Mouse (Mus musculus) splenic B cell, adult 2 months (primary cell): ENCODE measurements around the gene Mypn.
A peak's percentile ranks its signal among the peaks of the same experiment; 100 is the strongest.

Experiments used
- DNase-seq: peaks from one replicate; pipeline ENCODE4 v3.0.0-alpha.2; 2011; ENCODE audit warnings: low read depth, low spot score
- H3K27me3 ChIP-seq: 2 replicates; pipeline ENCODE4 v1.6.1; 2012; ENCODE audit warnings: mild to moderate bottlenecking, low read length, moderate library complexity, mixed read lengths; ENCODE audit not compliant: control insufficient read depth, poor library complexity, insufficient read depth, severe bottlenecking
- H3K36me3 ChIP-seq: 2 replicates; pipeline ENCODE4 v1.6.1; 2012; ENCODE audit warnings: mild to moderate bottlenecking, low read length, moderate library complexity, mixed read lengths; ENCODE audit not compliant: control insufficient read depth, poor library complexity, insufficient read depth, severe bottlenecking

Mypn gene

GRCm38 (mm10) chr10:63155668-63156350 lies 47.9 kb downstream of the Mypn start:
- H3K36me3 ChIP-seq, result no peaks in the 10 kb centered on the region
- DNase-seq, result no peak
- H3K27me3 ChIP-seq, result no peaks in the 10 kb centered on the region

- H3K27me3 ChIP-seq, result no peaks in the 10 kb centered on the region
- DNase-seq, result no peak
- no peaks in the 10 kb centered on the region for H3K36me3 ChIP-seq
Observed at GRCm38 (mm10) chr10:63154726-63155125, 49.0 kb downstream of the Mypn start.

- H3K27me3 ChIP-seq, result no peaks in the 10 kb centered on the region
- DNase-seq, result no peak
- no peaks in the 10 kb centered on the region for H3K36me3 ChIP-seq
Observed at GRCm38 (mm10) chr10:63154226-63154625, 49.5 kb downstream of the Mypn start.

- peak; percentile 87 for DNase-seq
- Histone ChIP-seq H3K27me3 (no peaks in the 10 kb centered on the region), H3K36me3 (no peaks in the 10 kb centered on the region)
Observed at GRCm38 (mm10) chr10:63153563-63153962, 50.2 kb downstream of the Mypn start.

GRCm38 (mm10) chr10:63152358-63152757 lies 51.4 kb downstream of the Mypn start:
- Histone ChIP-seq H3K36me3 (no peaks in the 10 kb centered on the region), H3K27me3 (no peaks in the 10 kb centered on the region)
- peak; percentile 35 for DNase-seq

- Histone ChIP-seq H3K27me3 (no peaks in the 10 kb centered on the region; the same call in 1 of the 2 replicates), H3K36me3 (no peaks in the 10 kb centered on the region)
- DNase-seq, result no peak
Observed at GRCm38 (mm10) chr10:63142660-63143059, 61.1 kb downstream of the Mypn start.

GRCm38 (mm10) chr10:63136436-63136835 lies 67.3 kb downstream of the Mypn start:
- H3K27me3 ChIP-seq, result no peaks in the 10 kb centered on the region
- H3K36me3 ChIP-seq, result no peaks in the 10 kb centered on the region
- no peak for DNase-seq

GRCm38 (mm10) chr10:63135680-63136079 lies 68.1 kb downstream of the Mypn start:
- no peak for DNase-seq
- H3K36me3 ChIP-seq, result no peaks in the 10 kb centered on the region

GRCm38 (mm10) chr10:63133326-63133725 lies 70.4 kb downstream of the Mypn start:
- DNase-seq, result no peak
- Histone ChIP-seq H3K27me3 (no peaks in the 10 kb centered on the region), H3K36me3 (no peaks in the 10 kb centered on the region)

More at GRCm38 (mm10) chr10:63135680-63136079, 68.1 kb downstream of the Mypn start:
- no peaks in the 10 kb centered on the region for H3K27me3 ChIP-seq

GRCm38 (mm10) chr10:63132356-63132755 lies 71.4 kb downstream of the Mypn start:
- H3K27me3 ChIP-seq, result no peaks in the 10 kb centered on the region
- DNase-seq, result no peak

GRCm38 (mm10) chr10:63130500-63130899 lies 73.3 kb downstream of the Mypn start:
- Histone ChIP-seq H3K36me3 (no peaks in the 10 kb centered on the region), H3K27me3 (no peaks in the 10 kb centered on the region)
- no peak for DNase-seq

More at GRCm38 (mm10) chr10:63132356-63132755, 71.4 kb downstream of the Mypn start:
- no peaks in the 10 kb centered on the region for H3K36me3 ChIP-seq

- Histone ChIP-seq H3K36me3 (no peaks in the 10 kb centered on the region), H3K27me3 (no peaks in the 10 kb centered on the region)
- no peak for DNase-seq
Observed at GRCm38 (mm10) chr10:63128256-63128655, 75.5 kb downstream of the Mypn start.

GRCm38 (mm10) chr10:63127156-63127555 lies 76.6 kb downstream of the Mypn start:
- H3K27me3 ChIP-seq, result no peaks in the 10 kb centered on the region
- H3K36me3 ChIP-seq, result no peaks in the 10 kb centered on the region
- DNase-seq, result no peak

- Histone ChIP-seq H3K36me3 (no peaks in the 10 kb centered on the region), H3K27me3 (no peaks in the 10 kb centered on the region)
- DNase-seq, result no peak
Observed at GRCm38 (mm10) chr10:63126116-63126515, 77.6 kb downstream of the Mypn start.

- H3K27me3 ChIP-seq, result no peaks in the 10 kb centered on the region
- H3K36me3 ChIP-seq, result no peaks in the 10 kb centered on the region
- DNase-seq, result peak; percentile 18
Observed at GRCm38 (mm10) chr10:63125343-63125742, 78.4 kb downstream of the Mypn start.

GRCm38 (mm10) chr10:63124016-63124415 lies 79.7 kb downstream of the Mypn start:
- no peaks in the 10 kb centered on the region for H3K36me3 ChIP-seq
- no peak for DNase-seq
- no peaks in the 10 kb centered on the region for H3K27me3 ChIP-seq
